Mouse (Mus musculus) kidney, adult 2 months (tissue): ENCODE results near the gene Fam89b.

ENCODE experiments used
- CTCF ChIP-seq: fragments of 200-500 bp; conservative IDR thresholded peaks from 2 replicates; pipeline ENCODE4 v1.5.1; 2011; ENCODE audit warnings: low read depth, mild to moderate bottlenecking, control low read depth, low read length, moderate library complexity, mixed read lengths; ENCODE audit not compliant: insufficient read depth, insufficient read length
- POLR2A ChIP-seq: fragments of 200-500 bp; IDR thresholded peaks from one replicate; pipeline ENCODE4 v1.6.1; 2011; ENCODE audit warnings: low read depth, low read length, control low read depth

DNA sequence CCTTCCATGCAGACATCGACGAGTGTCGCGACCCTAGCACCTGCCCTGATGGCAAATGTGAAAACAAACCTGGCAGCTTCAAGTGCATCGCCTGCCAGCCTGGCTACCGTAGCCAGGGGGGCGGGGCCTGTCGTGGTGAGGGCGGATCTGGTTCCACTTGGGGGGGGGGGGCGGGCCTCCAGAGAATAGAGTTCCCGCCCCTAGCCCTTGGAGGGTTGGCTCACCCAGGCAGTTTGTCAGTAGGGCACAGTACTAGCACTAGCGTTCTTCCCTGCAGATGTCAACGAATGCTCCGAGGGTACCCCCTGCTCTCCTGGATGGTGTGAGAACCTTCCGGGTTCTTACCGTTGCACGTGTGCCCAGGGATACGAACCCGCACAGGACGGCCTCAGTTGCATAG, 22.3 kb upstream of the Fam89b start:
- TF ChIP-seq CTCF = no peak
- TF ChIP-seq POLR2A = no peak
